27 mouse cellular contexts compared by ENCODE assay signal in genomic region chr3:138074214-138074613, GRCm38 (mm10). TPM values are rescaled to one million over a fixed set of nuclear protein-coding genes. Genes with fewer than 3 reads are reported as not detected.
DNase-seq lines count a peak whose midpoint lies in the region; ATAC-seq lines count a peak whose summit lies in the region.
"Had no signal": no experiment of that assay in that cellular context is flagged by ENCODE, and none has a peak within 500 bp of the region (broad histone marks: within the 10 kb centered on the region; RNA-seq: fewer than 3 reads in every experiment).

No protein-coding gene starts in this region.

- no peak overlapping the region for H3K4me3 ChIP-seq in embryonic facial prominence, embryonic 11.5 days (ENCODE audit: low read depth, low read length)
- no peak overlapping the region for H3K4me3 ChIP-seq in embryonic facial prominence, embryonic 10.5 days
- H3K4me3 ChIP-seq in heart, embryonic 15.5 days: peak overlapping the region; percentile 4; the same call in 1 of the 2 replicates
- no peak overlapping the region for H3K4me3 ChIP-seq in kidney, embryonic 16.5 days (ENCODE audit: low read length)
- H3K4me3 ChIP-seq in midbrain, embryonic 15.5 days: no peak overlapping the region
- no peak overlapping the region for H3K4me3 ChIP-seq in midbrain, embryonic 10.5 days
- H3K4me3 ChIP-seq: intestine, embryonic 15.5 days; layer of hippocampus, adult 2 months; limb, embryonic 12.5 days; liver, embryonic 12.5 days; neural tube, embryonic 13.5 days had no signal

- no peak overlapping the region for H3K27ac ChIP-seq in embryonic facial prominence, embryonic 11.5 days (replicated peaks; ENCODE audit: low read depth, low read length)
- H3K27ac ChIP-seq in embryonic facial prominence, embryonic 10.5 days (replicated peaks): no peak overlapping the region
- no peak overlapping the region for H3K27ac ChIP-seq in heart, embryonic 15.5 days
- H3K27ac ChIP-seq in kidney, embryonic 16.5 days (ENCODE audit: low read length): no peak overlapping the region
- no peak overlapping the region for H3K27ac ChIP-seq in midbrain, embryonic 15.5 days
- no peak overlapping the region for H3K27ac ChIP-seq in midbrain, embryonic 10.5 days (replicated peaks)
- H3K27ac ChIP-seq: intestine, embryonic 15.5 days; layer of hippocampus, adult 2 months; limb, embryonic 12.5 days; liver, embryonic 12.5 days; neural tube, embryonic 13.5 days had no signal

- no peak overlapping the region for H3K9ac ChIP-seq in embryonic facial prominence, embryonic 11.5 days (replicated peaks; ENCODE audit: low read length)
- no peak overlapping the region for H3K9ac ChIP-seq in heart, embryonic 15.5 days
- no peak overlapping the region for H3K9ac ChIP-seq in kidney, embryonic 16.5 days (replicated peaks; ENCODE audit: low read length)
- H3K9ac ChIP-seq in midbrain, embryonic 15.5 days: no peak overlapping the region
- H3K9ac ChIP-seq: intestine, embryonic 15.5 days; limb, embryonic 12.5 days; liver, embryonic 12.5 days; neural tube, embryonic 13.5 days had no signal

- WGBS in embryonic facial prominence, embryonic 11.5 days: 95% methylated on average over 1 of the region's 1 CpGs
- 95% methylated on average over 1 of the region's 1 CpGs for WGBS in embryonic facial prominence, embryonic 10.5 days
- WGBS in heart, embryonic 15.5 days: 97% methylated on average over 1 of the region's 1 CpGs
- 92% methylated on average over 1 of the region's 1 CpGs for WGBS in kidney, embryonic 16.5 days
- 94% methylated on average over 1 of the region's 1 CpGs for WGBS in midbrain, embryonic 15.5 days
- WGBS in midbrain, embryonic 10.5 days: 92% methylated on average over 1 of the region's 1 CpGs

- H3K27me3 ChIP-seq in embryonic facial prominence, embryonic 11.5 days (ENCODE audit: control insufficient read depth, insufficient read depth, low read length): no peaks in the 10 kb centered on the region
- H3K27me3 ChIP-seq in embryonic facial prominence, embryonic 10.5 days (replicated peaks; ENCODE audit: low read depth, poor library complexity, severe bottlenecking): no peaks in the 10 kb centered on the region; the same call in 1 of the 2 replicates
- H3K27me3 ChIP-seq in heart, embryonic 15.5 days: no peaks in the 10 kb centered on the region
- no peaks in the 10 kb centered on the region for H3K27me3 ChIP-seq in kidney, embryonic 16.5 days (ENCODE audit: insufficient read depth, low read length)
- H3K27me3 ChIP-seq in midbrain, embryonic 15.5 days (replicated peaks): no peaks in the 10 kb centered on the region
- H3K27me3 ChIP-seq in midbrain, embryonic 10.5 days (ENCODE audit: low read depth, poor library complexity, severe bottlenecking): peaks cover 5% of the 10 kb centered on the region; the same call in 1 of the 2 replicates
- H3K27me3 ChIP-seq: intestine, embryonic 15.5 days; limb, embryonic 12.5 days; liver, embryonic 12.5 days; neural tube, embryonic 13.5 days had no signal

- peak; percentile 39; the same call in 1 of the 2 replicates for ATAC-seq in embryonic facial prominence, embryonic 11.5 days (replicated peaks; ENCODE audit: insufficient number of reproducible peaks, low FRiP score, low TSS enrichment, low read depth)
- ATAC-seq in heart, embryonic 15.5 days (replicated peaks; ENCODE audit: insufficient number of reproducible peaks, insufficient read depth, low FRiP score, low read depth): no peak
- ATAC-seq in kidney, embryonic 16.5 days (ENCODE audit: low FRiP score, low TSS enrichment): peak; percentile 42; the same call in 1 of the 2 replicates
- ATAC-seq in midbrain, embryonic 15.5 days (replicated peaks): 0 out of 2 replicates have a peak, but pooled peaks have one; percentile 29
- ATAC-seq: activated CD4-positive, CD25-positive, alpha-beta regulatory T cell, adult 4 months; forebrain, embryonic 14.5 days; intestine, embryonic 15.5 days; liver, embryonic 12.5 days had no signal

- H3K36me3 ChIP-seq in embryonic facial prominence, embryonic 11.5 days (replicated peaks; ENCODE audit: control insufficient read depth, insufficient read depth, low read depth, low read length): no peaks in the 10 kb centered on the region
- no peaks in the 10 kb centered on the region for H3K36me3 ChIP-seq in embryonic facial prominence, embryonic 10.5 days (replicated peaks)
- H3K36me3 ChIP-seq in heart, embryonic 15.5 days: no peaks in the 10 kb centered on the region; the same call in 1 of the 2 replicates
- H3K36me3 ChIP-seq in kidney, embryonic 16.5 days (ENCODE audit: insufficient read depth, low read length): no peaks in the 10 kb centered on the region
- H3K36me3 ChIP-seq in midbrain, embryonic 15.5 days (replicated peaks): no peaks in the 10 kb centered on the region
- H3K36me3 ChIP-seq in midbrain, embryonic 10.5 days: no peaks in the 10 kb centered on the region
- H3K36me3 ChIP-seq: intestine, embryonic 15.5 days; limb, embryonic 12.5 days; liver, embryonic 12.5 days; neural tube, embryonic 13.5 days had no signal

- H3K9me3 ChIP-seq in embryonic facial prominence, embryonic 11.5 days (replicated peaks; ENCODE audit: control insufficient read depth, low read length): no peaks in the 10 kb centered on the region
- no peaks in the 10 kb centered on the region for H3K9me3 ChIP-seq in embryonic facial prominence, embryonic 10.5 days
- no peaks in the 10 kb centered on the region for H3K9me3 ChIP-seq in heart, embryonic 15.5 days (replicated peaks)
- H3K9me3 ChIP-seq in kidney, embryonic 16.5 days (ENCODE audit: low read length): no peaks in the 10 kb centered on the region
- H3K9me3 ChIP-seq in midbrain, embryonic 15.5 days: no peaks in the 10 kb centered on the region
- H3K9me3 ChIP-seq in midbrain, embryonic 10.5 days (replicated peaks): no peaks in the 10 kb centered on the region
- H3K9me3 ChIP-seq: intestine, embryonic 15.5 days; limb, embryonic 12.5 days; liver, embryonic 12.5 days; neural tube, embryonic 13.5 days had no signal

- H3K4me1 ChIP-seq in embryonic facial prominence, embryonic 11.5 days (ENCODE audit: control insufficient read depth, insufficient read depth, low read length): 0 out of 2 replicates have a peak, but pooled peaks cover 4% of the 10 kb centered on the region
- H3K4me1 ChIP-seq in embryonic facial prominence, embryonic 10.5 days: peaks cover 32% of the 10 kb centered on the region
- H3K4me1 ChIP-seq in heart, embryonic 15.5 days (replicated peaks): peaks cover 28% of the 10 kb centered on the region
- peaks cover 6% of the 10 kb centered on the region for H3K4me1 ChIP-seq in kidney, embryonic 16.5 days (ENCODE audit: insufficient read depth, low read length)
- 0 out of 2 replicates have a peak, but pooled peaks cover 4% of the 10 kb centered on the region for H3K4me1 ChIP-seq in midbrain, embryonic 15.5 days
- H3K4me1 ChIP-seq in midbrain, embryonic 10.5 days: peaks cover 21% of the 10 kb centered on the region
- H3K4me1 ChIP-seq: intestine, embryonic 15.5 days; liver, embryonic 12.5 days had no signal

- H3K4me2 ChIP-seq in embryonic facial prominence, embryonic 11.5 days (ENCODE audit: low read depth, low read length): no peak overlapping the region
- H3K4me2 ChIP-seq in heart, embryonic 15.5 days: 0 out of 2 replicates have a peak overlapping the region, but pooled peaks have one; percentile 76
- no peak overlapping the region for H3K4me2 ChIP-seq in kidney, embryonic 16.5 days (replicated peaks; ENCODE audit: low read depth, low read length)
- no peak overlapping the region for H3K4me2 ChIP-seq in midbrain, embryonic 15.5 days
- H3K4me2 ChIP-seq: intestine, embryonic 15.5 days; limb, embryonic 12.5 days; liver, embryonic 12.5 days; neural tube, embryonic 13.5 days had no signal

- DNase-seq in embryonic facial prominence, embryonic 11.5 days (ENCODE audit: low spot score): no peak
- DNase-seq in embryonic facial prominence, embryonic 10.5 days (ENCODE audit: low spot score): no peak
- no peak for DNase-seq in heart, postnatal 4 days
- DNase-seq in kidney, postnatal 25 days: no peak
- no peak for DNase-seq in midbrain, embryonic 10.5 days (ENCODE audit: low spot score)
- DNase-seq: adrenal gland, adult 8-10 months; cerebellum, adult 2 months; cerebellum, postnatal 25 days; kidney, adult 8-10 months; kidney, postnatal 14 days; lung, adult 18-20 months; retina, postnatal 1 day; right cerebral cortex, postnatal 25 days had no signal

RNA-seq across cellular contexts. Expression of gene Gm5105, which starts 7.0 kb away (rescaled TPM):
- not detected in 2 replicates for polyA plus RNA-seq in embryonic facial prominence, embryonic 11.5 days (2014; fragmentation: Nextera tagmentation; extraction: Ambion mirVana)
- polyA plus RNA-seq in embryonic facial prominence, embryonic 10.5 days (2016; fragmentation: Nextera tagmentation; extraction: Ambion mirVana): 0.09 TPM in 1 of 2 replicates, not detected in the other
- 0.47 and 0.58 TPM in 2 replicates for polyA plus RNA-seq in heart, embryonic 15.5 days (2015; fragmentation: Nextera tagmentation; extraction: Ambion mirVana)
- 1 to 10 TPM in 1 of 2 experiments, under 1 TPM in 1; 0.48 to 1.0 TPM for total RNA-seq in heart, postnatal 4 days (2021)
- 0.12 TPM in 1 of 2 replicates, not detected in the other for polyA plus RNA-seq in kidney, embryonic 16.5 days (2015; fragmentation: Nextera tagmentation; extraction: Ambion mirVana)
- 0.11 and 0.12 TPM in 2 replicates for polyA plus RNA-seq in midbrain, embryonic 15.5 days (2015; fragmentation: Nextera tagmentation; extraction: Ambion mirVana)
- polyA plus RNA-seq in midbrain, embryonic 10.5 days (2016; fragmentation: Nextera tagmentation; extraction: Ambion mirVana): not detected in 2 replicates
- total RNA-seq: hematopoietic stem cell, adult 5-6 weeks; megakaryocyte-erythroid progenitor cell, adult 5-6 weeks had no signal
- polyA plus RNA-seq: activated CD4-positive, CD25-positive, alpha-beta regulatory T cell, adult 4 months; forebrain, embryonic 14.5 days; liver, embryonic 12.5 days; spleen, adult 2 months; testis, adult 2 months had no signal

RNA-seq across cellular contexts. Expression of gene 1110002E22Rik, which starts 9.4 kb away (rescaled TPM):
- 0.07 and 0.17 TPM in 2 replicates for polyA plus RNA-seq in embryonic facial prominence, embryonic 11.5 days (2014; fragmentation: Nextera tagmentation; extraction: Ambion mirVana)
- 0.04 and 0.05 TPM in 2 replicates for polyA plus RNA-seq in embryonic facial prominence, embryonic 10.5 days (2016; fragmentation: Nextera tagmentation; extraction: Ambion mirVana)
- polyA plus RNA-seq in heart, embryonic 15.5 days (2015; fragmentation: Nextera tagmentation; extraction: Ambion mirVana): 13.8 and 16.0 TPM in 2 replicates
- 10 to 100 TPM; 56.0 to 60.4 TPM for total RNA-seq in heart, postnatal 4 days (2021)
- polyA plus RNA-seq in kidney, embryonic 16.5 days (2015; fragmentation: Nextera tagmentation; extraction: Ambion mirVana): 0.52 and 0.54 TPM in 2 replicates
- polyA plus RNA-seq in midbrain, embryonic 15.5 days (2015; fragmentation: Nextera tagmentation; extraction: Ambion mirVana): 0.09 and 0.26 TPM in 2 replicates
- 0.01 TPM in 1 of 2 replicates, not detected in the other for polyA plus RNA-seq in midbrain, embryonic 10.5 days (2016; fragmentation: Nextera tagmentation; extraction: Ambion mirVana)
- total RNA-seq: megakaryocyte-erythroid progenitor cell, adult 5-6 weeks had no signal
- polyA plus RNA-seq: activated CD4-positive, CD25-positive, alpha-beta regulatory T cell, adult 4 months had no signal
